Mouse (Mus musculus) brain, embryonic 14.5 days (tissue): Measurements from ENCODE around the gene Lrpprc.

Source experiments
- CTCF ChIP-seq: fragments of 200-500 bp; IDR thresholded peaks from 2 replicates; pipeline ENCODE4 v1.5.1; 2012; ENCODE audit warnings: inconsistent platforms, mild to moderate bottlenecking, moderate library complexity, borderline replicate concordance; ENCODE audit not compliant: insufficient read depth, insufficient read length; ENCODE audit errors: extremely low read depth
- POLR2A ChIP-seq: fragments of 200-500 bp; IDR thresholded peaks from 2 replicates; pipeline ENCODE4 v1.6.1; 2012; ENCODE audit warnings: mild to moderate bottlenecking, inconsistent platforms, borderline replicate concordance; ENCODE audit not compliant: poor library complexity, insufficient read depth, insufficient read length, severe bottlenecking; ENCODE audit errors: extremely low read depth

DNA sequence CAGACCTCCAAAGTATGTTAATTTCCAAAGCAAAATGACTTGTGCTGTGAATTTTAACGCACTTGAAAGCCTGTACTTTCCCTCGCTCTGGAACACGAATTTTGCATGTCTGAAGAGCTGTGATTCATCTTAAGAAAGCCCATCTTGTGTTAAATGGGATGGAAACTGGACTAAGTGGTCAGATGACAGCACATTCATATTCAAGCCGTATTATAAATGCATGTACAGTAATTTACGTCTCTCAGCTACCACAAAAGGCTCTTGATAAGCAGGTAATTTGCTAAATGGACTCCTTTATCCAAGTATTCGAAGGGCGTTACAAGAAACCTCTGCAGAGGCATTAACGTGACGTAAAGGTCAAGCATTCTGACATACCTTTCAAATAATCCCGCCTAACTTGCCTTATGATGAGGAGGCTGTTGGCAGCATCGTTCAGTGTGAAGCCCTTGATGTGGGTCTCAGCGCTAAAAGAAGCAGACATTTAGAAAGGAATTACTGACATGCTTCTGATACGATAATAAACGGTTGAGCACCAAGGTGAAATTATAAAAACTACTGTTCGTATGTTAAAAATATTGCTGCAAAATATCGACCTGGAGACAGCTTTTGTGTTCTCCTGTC, 74.2 kb downstream of the Lrpprc start:
- TF ChIP-seq CTCF (no peak), POLR2A (no peak)
